Mouse (Mus musculus) right cerebral cortex, adult 2 months (tissue): ENCODE data around the gene Phf3.
"Not testable (repeated sequence)": the region's sequence is repeated elsewhere in the genome, so short reads cannot be mapped to it uniquely, and the experiment has no call there.

ENCODE experiments used
- DNase-seq, 2 experiments: peaks; one replicate each; pipeline ENCODE4 v3.0.0; 2021 to 2022; ENCODE audit warnings: low spot score in 2 of 2

The Phf3 gene

DNA sequence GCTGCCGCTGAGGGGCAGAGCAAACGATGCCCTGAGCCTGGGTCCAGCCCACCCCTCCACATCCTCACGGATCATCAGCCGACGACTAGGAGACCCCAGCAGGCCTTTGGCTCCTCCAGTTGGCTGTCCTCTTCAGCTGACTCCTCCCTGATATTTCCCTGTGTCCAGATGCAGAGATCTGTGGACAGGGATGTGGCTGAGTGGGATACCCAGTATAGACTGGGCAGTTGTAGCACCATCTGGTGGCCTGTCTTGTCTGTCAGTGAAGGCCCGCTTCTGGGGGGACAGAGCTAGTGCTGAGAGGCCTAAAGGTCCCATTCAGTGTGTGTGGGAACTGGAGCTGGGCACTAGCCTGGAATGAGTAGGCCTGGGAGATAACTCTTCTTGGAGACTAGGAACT, 101.9 kb downstream of the Phf3 start:
- DNase-seq, result no peak

DNA sequence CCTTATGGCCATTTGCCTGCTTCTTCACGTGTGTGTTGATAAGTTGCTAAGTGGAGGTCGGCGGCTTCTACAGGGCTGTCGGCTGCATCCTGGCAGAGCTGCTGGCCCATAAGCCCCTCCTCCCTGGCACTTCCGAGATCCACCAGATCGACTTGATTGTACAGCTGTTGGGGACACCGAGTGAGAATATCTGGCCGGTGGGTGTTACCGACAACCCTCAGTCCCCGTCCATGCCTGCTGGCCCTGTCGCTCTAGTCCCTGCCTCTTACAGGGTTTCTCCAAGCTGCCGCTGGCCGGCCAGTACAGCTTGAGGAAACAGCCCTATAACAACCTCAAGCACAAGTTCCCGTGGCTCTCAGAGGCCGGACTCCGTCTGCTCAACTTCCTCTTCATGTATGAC, 103.1 kb downstream of the Phf3 start:
- DNase-seq, result not testable (repeated sequence)

GRCm38 (mm10) chr1:30756794-30757193, 116.9 kb downstream of the Phf3 start:
- no peak for DNase-seq

DNA sequence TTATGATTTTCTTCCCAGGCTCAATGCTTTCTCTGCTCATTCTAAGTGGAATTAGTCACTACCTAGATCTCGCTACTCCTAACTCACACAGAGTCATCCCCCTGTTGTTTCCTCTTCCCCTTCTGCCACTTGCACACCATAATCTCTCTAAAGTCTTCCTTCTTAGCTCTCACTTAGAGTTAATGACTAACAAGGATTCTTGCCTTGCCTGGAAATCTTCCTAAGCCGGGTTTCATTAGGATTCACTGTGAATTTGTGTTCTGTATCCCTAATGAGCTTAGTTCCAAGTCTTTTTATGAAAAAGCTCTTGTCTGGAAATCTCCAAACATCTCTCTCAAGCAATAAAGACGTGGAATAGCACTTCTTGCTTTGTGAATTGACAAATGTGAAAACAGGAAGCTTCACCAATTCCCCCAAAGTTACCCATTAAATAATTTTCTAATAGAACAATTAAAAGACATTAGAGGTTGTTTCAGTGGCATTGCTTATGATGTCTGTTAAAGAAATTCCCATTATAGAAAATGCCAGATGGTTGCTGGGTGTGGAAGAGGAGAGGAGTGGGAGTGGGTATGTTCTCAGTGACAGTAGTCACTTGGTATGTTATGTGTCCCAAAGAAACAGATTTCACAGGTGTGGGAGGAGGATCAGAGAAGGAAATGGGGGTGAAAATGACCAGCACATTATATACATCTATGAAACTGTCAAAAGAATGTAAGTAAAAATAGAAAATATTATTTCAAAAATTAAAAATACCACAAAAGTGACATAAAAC, 118.1 kb downstream of the Phf3 start:
- DNase-seq, result no peak
